Mouse (Mus musculus) brain, embryonic 18.5 days (tissue): ENCODE results near the gene Vps35l.

ENCODE experiments used
- DNase-seq: peaks from one replicate; pipeline ENCODE4 v3.0.0-alpha.2; 2012; ENCODE audit warnings: low read depth, low spot score

Gene Vps35l

DNA sequence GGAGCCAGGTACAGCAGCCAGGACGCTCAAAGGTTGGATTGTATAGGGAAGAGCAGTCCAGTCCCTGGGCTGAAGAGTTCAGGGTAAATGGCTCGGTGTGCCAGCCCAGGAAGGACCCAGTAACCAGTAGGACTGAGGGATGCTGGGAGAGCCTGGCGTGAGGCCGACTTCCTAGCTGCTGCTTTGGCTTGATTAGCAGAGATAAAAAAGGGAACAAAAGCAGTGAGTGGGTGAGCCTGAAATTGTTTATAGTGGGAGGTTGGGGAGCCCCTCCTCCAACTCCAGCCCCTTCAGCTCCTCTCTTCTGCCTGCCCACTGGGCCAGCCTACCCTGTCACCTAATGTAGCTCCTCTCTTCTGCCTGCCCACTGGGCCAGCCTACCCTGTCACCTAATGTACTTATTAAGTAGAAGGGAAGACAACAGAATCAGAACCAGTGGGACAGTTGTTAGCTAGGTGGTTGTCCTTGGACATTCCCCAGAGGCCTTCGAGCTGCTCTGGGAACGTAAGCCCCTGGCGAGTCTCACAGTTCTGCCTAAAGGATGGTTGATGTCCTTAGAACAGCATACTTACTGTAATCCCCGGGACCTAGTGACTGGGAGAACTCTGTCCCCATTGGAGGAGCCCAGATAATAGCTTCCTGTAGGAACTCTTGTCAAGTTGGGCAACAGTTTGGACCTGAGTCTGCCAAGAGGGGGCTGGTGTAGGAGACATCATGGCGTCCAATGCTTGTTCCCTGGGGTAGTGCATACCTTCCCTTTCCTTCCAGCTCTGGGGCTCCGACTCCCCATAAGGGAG lies 37.8 kb downstream of the Vps35l start:
- no peak for DNase-seq

- DNase-seq, result peak; percentile 52
Measured at GRCm38 (mm10) chr7:118778561-118778960, 38.5 kb downstream of the Vps35l start.

DNA sequence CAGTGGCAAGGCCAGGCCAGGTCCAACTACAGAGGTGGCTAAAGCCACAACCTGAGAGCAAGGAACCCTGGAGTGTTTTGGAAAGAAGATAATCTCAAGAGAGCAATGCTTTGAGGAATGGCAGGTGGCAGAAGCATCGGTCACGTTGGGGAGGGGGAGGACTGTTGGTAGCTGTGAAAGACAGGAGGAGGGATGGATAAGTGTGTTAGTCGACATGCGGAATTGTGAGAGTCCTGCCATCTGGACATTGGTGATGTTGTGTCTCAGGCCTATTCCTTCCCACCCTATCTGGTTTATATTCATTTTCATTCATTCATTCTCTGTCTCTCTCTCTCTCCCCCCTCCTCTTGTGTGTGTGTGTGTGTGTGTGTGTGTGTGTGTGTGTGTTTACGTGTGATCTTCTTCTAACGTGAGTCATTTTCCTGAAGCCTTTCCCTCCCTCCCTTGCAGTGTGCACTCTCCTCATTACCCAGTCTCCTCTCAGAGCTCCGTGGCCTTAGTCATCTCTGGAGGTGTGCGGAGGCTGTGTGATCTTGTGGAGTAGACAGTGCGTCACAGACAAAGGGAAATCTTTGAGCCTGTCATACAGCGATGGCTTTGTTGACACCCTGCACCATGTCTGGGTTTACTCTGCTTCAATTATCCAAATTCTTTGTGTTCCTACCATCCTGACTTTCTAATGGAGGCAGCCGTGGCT lies 43.4 kb downstream of the Vps35l start:
- DNase-seq, result no peak

- DNase-seq, result no peak
Measured at GRCm38 (mm10) chr7:118786091-118786490, 46.1 kb downstream of the Vps35l start.

GRCm38 (mm10) chr7:118787326-118787725 lies 47.3 kb downstream of the Vps35l start:
- no peak for DNase-seq

DNA sequence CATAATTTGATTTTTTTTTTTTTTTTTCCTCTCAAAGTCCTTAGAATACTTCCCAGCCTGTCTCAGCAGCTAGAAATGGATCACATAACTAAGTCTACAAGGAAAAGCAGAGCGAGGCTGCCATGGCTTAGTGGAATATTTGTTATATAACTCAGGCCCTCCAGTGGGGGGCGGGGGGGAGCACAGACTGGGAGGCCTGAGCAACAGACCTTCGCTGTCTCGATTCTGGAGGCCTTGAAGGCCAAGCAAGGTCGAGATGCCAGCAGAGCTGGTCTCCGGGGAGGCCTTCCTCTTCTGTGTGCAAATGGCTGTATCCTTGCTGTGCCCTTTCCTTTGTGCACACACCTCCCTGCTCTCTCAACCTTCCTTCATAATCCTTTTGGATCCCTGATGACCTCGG lies 48.5 kb downstream of the Vps35l start:
- no peak for DNase-seq

DNA sequence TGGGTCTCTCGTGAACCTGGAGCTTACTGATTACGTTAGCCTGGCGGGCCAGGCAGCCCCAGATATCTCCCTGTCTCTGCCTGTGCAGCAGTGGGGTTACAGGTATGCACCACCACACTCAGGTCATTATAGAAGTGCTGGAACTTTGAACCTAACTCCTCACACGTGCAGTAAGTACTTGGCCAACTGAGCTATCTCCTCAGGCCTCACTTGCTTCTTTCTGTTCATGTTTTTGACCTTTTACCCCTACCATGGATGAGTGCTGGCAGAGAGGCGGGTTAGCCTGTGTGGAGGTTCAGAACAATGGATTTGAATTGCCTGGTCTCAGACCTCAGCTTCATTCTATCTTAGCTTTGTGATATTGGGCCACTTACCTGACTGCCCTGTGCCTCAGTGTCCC lies 50.3 kb downstream of the Vps35l start:
- no peak for DNase-seq

- DNase-seq, result no peak
Measured at GRCm38 (mm10) chr7:118793899-118794298, 53.9 kb downstream of the Vps35l start.

DNA sequence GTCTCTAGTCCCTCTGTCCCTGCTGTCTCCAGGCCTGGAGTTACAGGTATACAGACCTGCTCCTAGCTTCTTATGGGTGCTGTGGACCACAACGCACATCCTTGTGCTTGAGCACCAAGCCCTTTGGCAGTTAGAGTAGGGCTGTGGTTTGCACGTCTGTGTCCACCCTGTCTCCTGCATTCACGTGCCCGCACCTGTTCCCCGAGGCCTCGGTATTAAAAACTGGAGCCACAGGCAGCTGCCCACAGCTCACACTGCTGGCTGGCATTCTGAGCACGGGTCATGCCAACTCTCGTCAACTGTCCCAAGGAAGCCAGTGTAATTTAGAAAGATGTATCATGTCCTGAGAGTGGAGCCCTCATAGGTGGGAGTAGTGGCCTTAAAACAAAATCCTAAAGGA lies 55.8 kb downstream of the Vps35l start:
- no peak for DNase-seq

- DNase-seq, result no peak
Measured at GRCm38 (mm10) chr7:118796838-118797237, 56.8 kb downstream of the Vps35l start.

DNA sequence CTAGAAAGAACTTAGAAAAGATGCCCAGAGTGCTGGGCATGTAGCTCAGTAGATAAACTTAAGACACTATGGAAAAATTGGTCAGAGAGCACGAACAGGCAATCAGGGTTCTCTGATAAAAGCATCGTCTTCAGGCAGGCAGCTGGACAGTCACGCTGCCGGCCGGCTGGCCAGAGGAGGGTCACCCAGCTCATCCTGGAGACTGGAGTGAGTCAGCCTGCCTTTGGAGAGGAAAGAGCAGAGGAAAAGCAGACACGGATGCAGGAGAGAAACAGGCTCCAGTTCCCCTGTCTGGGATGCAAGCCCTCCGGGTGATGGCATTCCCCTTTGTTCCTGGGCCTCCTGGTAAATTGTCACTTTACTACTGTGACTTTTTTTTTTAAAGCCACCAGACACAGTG lies 57.6 kb downstream of the Vps35l start:
- DNase-seq, result no peak

GRCm38 (mm10) chr7:118798105-118798570 lies 58.1 kb downstream of the Vps35l start:
- DNase-seq, result no peak

DNA sequence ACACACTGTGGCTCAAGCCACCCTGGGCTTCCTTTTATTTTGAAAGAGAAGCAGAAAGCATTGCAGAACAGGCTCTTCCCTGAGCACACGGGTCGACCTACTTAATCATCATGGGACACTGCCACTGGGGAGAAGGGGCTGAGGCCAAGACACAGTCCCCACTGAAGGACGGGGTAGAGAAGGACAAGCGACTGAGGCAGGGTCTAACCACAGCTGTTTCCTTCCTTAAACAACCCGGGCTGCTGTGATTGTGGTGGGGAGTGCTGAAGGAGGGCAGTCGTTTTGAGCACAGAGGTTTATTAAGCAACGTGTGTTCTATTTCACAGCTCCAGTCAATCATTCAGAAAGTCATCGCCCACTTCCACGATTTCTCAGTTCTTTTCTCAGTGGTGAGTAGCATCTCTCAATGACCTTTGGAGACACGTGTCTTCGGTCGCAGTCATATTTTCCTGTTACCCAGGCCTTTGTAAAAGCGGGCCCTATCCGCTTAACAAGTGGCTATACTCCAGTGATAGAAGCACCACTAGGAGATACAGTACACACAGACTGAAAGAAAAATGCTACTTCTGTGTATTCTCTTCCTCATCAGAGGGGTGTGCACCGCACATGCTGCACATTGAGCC lies 60.2 kb downstream of the Vps35l start:
- DNase-seq, result no peak

GRCm38 (mm10) chr7:118801791-118802190 lies 61.8 kb downstream of the Vps35l start:
- no peak for DNase-seq

DNA sequence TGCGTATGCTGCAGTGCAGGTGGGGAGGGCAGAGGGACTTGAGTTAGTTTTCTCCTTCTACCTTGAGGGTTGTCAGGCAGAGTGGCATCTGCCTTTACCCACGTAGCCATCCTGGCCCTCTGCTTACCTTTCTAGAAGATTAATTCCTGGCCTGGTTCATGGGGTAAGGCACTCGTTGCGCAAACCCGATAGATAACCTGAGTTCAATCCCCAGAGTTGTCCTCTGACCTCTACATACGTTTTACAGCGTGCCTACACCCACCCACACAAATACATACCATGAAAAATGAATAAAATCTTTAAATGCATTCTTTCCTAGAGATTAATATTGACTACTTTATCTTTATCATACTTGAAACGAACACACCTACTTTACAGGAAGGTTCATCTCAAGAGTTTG lies 63.4 kb downstream of the Vps35l start:
- DNase-seq, result no peak

GRCm38 (mm10) chr7:118806631-118807411 lies 66.8 kb downstream of the Vps35l start:
- no peak for DNase-seq

DNA sequence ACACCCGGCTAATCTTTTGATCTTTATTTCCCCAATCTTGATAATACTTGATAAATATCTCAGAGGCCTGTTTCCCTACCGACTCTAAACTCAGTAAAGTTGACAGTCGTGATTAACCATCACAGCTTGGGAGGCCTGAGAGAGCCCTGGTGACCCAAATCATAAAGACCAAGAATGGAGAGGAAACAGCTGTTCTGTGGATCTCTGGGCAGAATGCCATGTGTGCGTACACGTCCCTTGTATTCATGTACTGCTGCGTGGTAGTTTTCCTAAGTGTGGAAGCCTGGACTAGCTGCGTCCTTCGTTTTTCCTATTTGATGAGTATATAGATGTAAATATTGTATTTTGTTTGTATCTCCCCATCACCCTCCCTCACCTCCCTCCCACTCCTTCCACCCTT lies 67.9 kb downstream of the Vps35l start:
- no peak for DNase-seq

DNA sequence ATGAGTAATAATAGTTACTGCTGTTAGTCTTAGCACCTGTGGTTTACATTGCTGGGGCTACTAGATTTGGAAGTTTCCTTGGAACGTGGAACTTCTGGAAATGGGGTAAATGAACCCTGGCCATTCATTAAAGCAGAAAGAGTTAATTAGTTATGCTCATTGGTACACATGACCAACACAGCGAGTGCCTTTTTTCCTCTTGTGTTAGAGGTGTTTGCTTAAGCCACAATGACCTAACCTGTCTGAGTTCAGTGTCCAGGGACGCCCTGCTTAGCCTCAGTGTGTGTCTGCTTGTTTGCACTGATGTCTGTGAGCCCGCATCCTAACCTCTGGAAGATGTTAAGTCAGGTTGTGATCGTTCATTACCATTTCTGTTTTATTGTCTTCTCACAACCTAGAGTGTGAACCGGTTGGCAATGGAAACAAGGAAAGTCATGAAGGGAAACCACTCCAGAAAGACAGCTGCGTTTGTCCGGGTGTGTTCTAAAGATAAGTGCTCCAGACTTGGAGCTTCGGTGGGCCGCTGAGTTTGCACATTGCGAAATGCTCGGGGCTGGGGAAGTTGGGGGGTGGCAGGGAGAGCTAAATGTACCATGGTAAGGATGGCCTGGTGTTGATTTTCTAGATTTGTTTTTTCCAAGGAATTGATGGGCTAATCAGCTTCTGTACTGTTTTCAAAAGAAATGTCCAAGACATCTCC lies 71.5 kb downstream of the Vps35l start:
- DNase-seq, result no peak

DNA sequence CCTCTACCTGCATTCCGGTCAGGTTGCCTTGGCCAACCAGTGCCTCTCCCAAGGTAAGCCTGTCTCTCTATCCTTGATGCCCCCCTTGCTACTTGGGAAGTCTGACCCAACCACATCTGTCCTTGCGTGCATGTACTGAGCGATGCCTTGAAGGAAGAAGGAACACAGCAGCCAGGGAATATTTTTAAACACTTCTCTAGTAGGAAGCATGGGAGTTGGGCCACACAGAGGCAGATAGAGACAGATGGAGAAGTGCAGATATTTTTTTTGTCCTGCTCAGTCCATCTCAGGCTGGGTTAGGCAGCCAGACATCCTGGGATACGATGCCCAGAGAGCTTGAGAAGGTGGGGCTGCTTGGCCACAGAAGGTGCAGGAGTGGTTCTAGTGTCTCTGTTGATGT lies 73.6 kb downstream of the Vps35l start:
- DNase-seq, result no peak

GRCm38 (mm10) chr7:118816275-118816674 lies 76.2 kb downstream of the Vps35l start:
- no peak for DNase-seq

DNA sequence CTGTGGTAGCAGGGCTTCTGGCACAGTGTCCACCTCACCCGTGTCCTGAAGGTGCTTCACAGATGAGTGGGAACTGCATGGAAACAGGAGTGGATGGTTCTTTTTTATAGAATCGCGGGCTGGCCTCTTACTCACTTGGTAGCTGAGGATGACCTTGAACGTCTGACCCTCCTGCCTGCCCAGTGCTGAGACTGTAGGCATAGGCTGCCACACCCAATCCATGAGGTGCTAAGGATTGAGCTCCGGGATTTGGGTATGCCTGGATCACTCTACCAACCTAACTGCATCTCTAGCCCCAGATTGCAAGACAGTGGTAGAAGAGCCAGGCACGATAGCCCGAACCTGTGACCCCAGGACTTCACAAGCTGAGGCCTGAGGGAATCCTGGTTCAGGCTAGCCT lies 77.7 kb downstream of the Vps35l start:
- DNase-seq, result no peak
